ENCODE assay signal across 9 mouse cellular contexts in genomic region chr4:136924529-136924928, GRCm38 (mm10). TPM values are rescaled to one million over a fixed set of nuclear protein-coding genes. Genes with fewer than 3 reads are reported as not detected.
DNase-seq lines count a peak whose midpoint lies in the region; ATAC-seq and TF ChIP-seq lines count a peak whose summit lies in the region.
"Had no signal": no experiment of that assay in that cellular context is flagged by ENCODE, and none has a peak within 500 bp of the region (broad histone marks: within the 10 kb centered on the region; RNA-seq: fewer than 3 reads in every experiment).

No protein-coding gene starts in this region.

- no peak for ATAC-seq in liver, embryonic 11.5 days (replicated peaks; ENCODE audit: low FRiP score)
- no peak for ATAC-seq in stomach, postnatal 0 days (ENCODE audit: low FRiP score, low TSS enrichment)

- WGBS in liver, embryonic 11.5 days = 8% methylated on average over 6 of the region's 6 CpGs
- 6% methylated on average over 6 of the region's 6 CpGs for WGBS in stomach, postnatal 0 days

- no peaks in the 10 kb centered on the region for H3K36me3 ChIP-seq in liver, embryonic 11.5 days (ENCODE audit: control insufficient read depth, insufficient read depth, low read length)
- H3K36me3 ChIP-seq in stomach, postnatal 0 days (ENCODE audit: control insufficient read depth, insufficient read depth, low read length) = no peaks in the 10 kb centered on the region
- H3K36me3 ChIP-seq: limb, embryonic 15.5 days had no signal

- H3K4me3 ChIP-seq in liver, embryonic 11.5 days (ENCODE audit: low read depth, low read length) = no peak overlapping the region
- H3K4me3 ChIP-seq in stomach, postnatal 0 days (ENCODE audit: low read depth, low read length) = no peak overlapping the region
- H3K4me3 ChIP-seq: limb, embryonic 15.5 days had no signal

- no peak overlapping the region for H3K9ac ChIP-seq in liver, embryonic 11.5 days (ENCODE audit: low read depth, low read length)
- no peak overlapping the region for H3K9ac ChIP-seq in stomach, postnatal 0 days (ENCODE audit: low read length)
- H3K9ac ChIP-seq: limb, embryonic 15.5 days had no signal

- TF ChIP-seq EP300 in stomach, postnatal 0 days (optimal IDR thresholded peaks at IDR 0.05) = no peak

- no peak overlapping the region for H3K27ac ChIP-seq in liver, embryonic 11.5 days (ENCODE audit: low read depth, low read length)
- no peak overlapping the region for H3K27ac ChIP-seq in stomach, postnatal 0 days (replicated peaks)
- H3K27ac ChIP-seq: limb, embryonic 15.5 days had no signal

- H3K9me3 ChIP-seq in liver, embryonic 11.5 days (ENCODE audit: control insufficient read depth, low read length) = no peaks in the 10 kb centered on the region
- no peaks in the 10 kb centered on the region for H3K9me3 ChIP-seq in stomach, postnatal 0 days (ENCODE audit: control insufficient read depth, low read length)
- H3K9me3 ChIP-seq: limb, embryonic 15.5 days had no signal

- no peak overlapping the region for H3K4me2 ChIP-seq in liver, embryonic 11.5 days
- no peak overlapping the region for H3K4me2 ChIP-seq in stomach, postnatal 0 days (replicated peaks; ENCODE audit: low read depth)
- H3K4me2 ChIP-seq: limb, embryonic 15.5 days had no signal

- TF ChIP-seq CTCF in stomach, postnatal 0 days (IDR thresholded peaks at IDR 0.05; ENCODE audit: low read depth) = peak; percentile 12; the same call in 1 of the 2 replicates

- intact Hi-C loops in left cerebral cortex, postnatal 25 days (cut with DNase I) = no loop called here

- no peaks in the 10 kb centered on the region for H3K4me1 ChIP-seq in liver, embryonic 11.5 days (replicated peaks; ENCODE audit: control insufficient read depth, insufficient read depth, low read length)
- H3K4me1 ChIP-seq in stomach, postnatal 0 days (replicated peaks; ENCODE audit: control insufficient read depth, insufficient read depth) = no peaks in the 10 kb centered on the region
- H3K4me1 ChIP-seq: limb, embryonic 15.5 days had no signal

- peak; percentile 24 for DNase-seq in layer of hippocampus, adult 11-12 months (ENCODE audit: low spot score)
- no peak for DNase-seq in layer of hippocampus, adult 18-20 months (ENCODE audit: low spot score in 2 of 2)
- peak; percentile 63 for DNase-seq in R1 (ENCODE audit: low read depth, low spot score)
- peak; percentile 69 for DNase-seq in gastrocnemius, postnatal 10 days
- peak; percentile 81 for DNase-seq in liver, embryonic 11.5 days (ENCODE audit: low spot score)
- DNase-seq in stomach, postnatal 0 days (ENCODE audit: low spot score) = peak; percentile 82
- DNase-seq in left cerebral cortex, postnatal 25 days (ENCODE audit: low spot score in 2 of 2) = no peak
- DNase-seq in cerebellum, adult 9-10 months = no peak

- H3K27me3 ChIP-seq in liver, embryonic 11.5 days (replicated peaks; ENCODE audit: control insufficient read depth, insufficient read depth, low read length) = peaks cover 12% of the 10 kb centered on the region
- no peaks in the 10 kb centered on the region for H3K27me3 ChIP-seq in stomach, postnatal 0 days (ENCODE audit: control insufficient read depth, insufficient read depth, low read length)

RNA-seq across cellular contexts. Expression of gene C1qa, which starts 25.9 kb away (rescaled TPM):
- total RNA-seq in layer of hippocampus, adult 18-20 months (2021) = 10 to 100 TPM; 59.6 to 68.5 TPM
- total RNA-seq in gastrocnemius, postnatal 10 days (2021) = 10 to 100 TPM; 23.3 to 23.8 TPM
- 32.5 and 37.8 TPM in 2 replicates for polyA plus RNA-seq in liver, embryonic 11.5 days (2014; fragmentation: Nextera tagmentation; extraction: Ambion mirVana)
- polyA plus RNA-seq in stomach, postnatal 0 days (2015; fragmentation: Nextera tagmentation; extraction: Ambion mirVana) = 49.7 and 53.0 TPM in 2 replicates
- 10 to 100 TPM; 51.2 to 54.2 TPM for total RNA-seq in left cerebral cortex, postnatal 25 days (2021)

RNA-seq across cellular contexts. Expression of gene C1qc, which starts 31.7 kb away (rescaled TPM):
- total RNA-seq in layer of hippocampus, adult 18-20 months (2021) = 10 to 100 TPM; 41.0 to 50.7 TPM
- total RNA-seq in gastrocnemius, postnatal 10 days (2021) = 10 to 100 TPM; 22.7 to 23.9 TPM
- polyA plus RNA-seq in liver, embryonic 11.5 days (2014; fragmentation: Nextera tagmentation; extraction: Ambion mirVana) = 40.4 and 42.0 TPM in 2 replicates
- polyA plus RNA-seq in stomach, postnatal 0 days (2015; fragmentation: Nextera tagmentation; extraction: Ambion mirVana) = 48.6 and 49.4 TPM in 2 replicates
- total RNA-seq in left cerebral cortex, postnatal 25 days (2021) = 10 to 100 TPM; 38.3 to 44.1 TPM

RNA-seq across cellular contexts. Expression of gene Epha8, which starts 32.1 kb away (rescaled TPM):
- 1 to 10 TPM; 1.2 to 1.9 TPM for total RNA-seq in layer of hippocampus, adult 18-20 months (2021)
- total RNA-seq in gastrocnemius, postnatal 10 days (2021) = under 1 TPM in 1 of 2 experiments, not detected in 1; 0.05 TPM
- 0.21 and 0.22 TPM in 2 replicates for polyA plus RNA-seq in liver, embryonic 11.5 days (2014; fragmentation: Nextera tagmentation; extraction: Ambion mirVana)
- 0.11 and 0.16 TPM in 2 replicates for polyA plus RNA-seq in stomach, postnatal 0 days (2015; fragmentation: Nextera tagmentation; extraction: Ambion mirVana)
- total RNA-seq in left cerebral cortex, postnatal 25 days (2021) = 1 to 10 TPM; 3.9 to 6.5 TPM

RNA-seq across cellular contexts. Expression of gene C1qb, which starts 38.5 kb away (rescaled TPM):
- 10 to 100 TPM; 56.5 to 79.9 TPM for total RNA-seq in layer of hippocampus, adult 18-20 months (2021)
- total RNA-seq in gastrocnemius, postnatal 10 days (2021) = 10 to 100 TPM; 22.0 to 23.2 TPM
- polyA plus RNA-seq in liver, embryonic 11.5 days (2014; fragmentation: Nextera tagmentation; extraction: Ambion mirVana) = 77.7 and 81.2 TPM in 2 replicates
- 79.6 and 80.6 TPM in 2 replicates for polyA plus RNA-seq in stomach, postnatal 0 days (2015; fragmentation: Nextera tagmentation; extraction: Ambion mirVana)
- 10 to 100 TPM; 56.6 to 61.3 TPM for total RNA-seq in left cerebral cortex, postnatal 25 days (2021)

Comparison
In these comparisons a context has a peak if more than half of its experiments do, and no peak if none do; other contexts are left out.
1. DNase-seq: peak in layer of hippocampus, adult 11-12 months (single experiment), R1 (single experiment), gastrocnemius, postnatal 10 days (single experiment), liver, embryonic 11.5 days (single experiment) and stomach, postnatal 0 days (single experiment); none in layer of hippocampus, adult 18-20 months (0 of 2), left cerebral cortex, postnatal 25 days (0 of 2) and cerebellum, adult 9-10 months (single experiment).